Mouse (Mus musculus): ENCODE measurements around the gene Smim11. TPM values are rescaled to one million over a fixed set of nuclear protein-coding genes. Genes with fewer than 3 reads are reported as not detected.

Gene Smim11
- total and polyA plus RNA-seq, 3 experiments = 81.5 to 84.7 TPM; not detected in 1

DNA sequence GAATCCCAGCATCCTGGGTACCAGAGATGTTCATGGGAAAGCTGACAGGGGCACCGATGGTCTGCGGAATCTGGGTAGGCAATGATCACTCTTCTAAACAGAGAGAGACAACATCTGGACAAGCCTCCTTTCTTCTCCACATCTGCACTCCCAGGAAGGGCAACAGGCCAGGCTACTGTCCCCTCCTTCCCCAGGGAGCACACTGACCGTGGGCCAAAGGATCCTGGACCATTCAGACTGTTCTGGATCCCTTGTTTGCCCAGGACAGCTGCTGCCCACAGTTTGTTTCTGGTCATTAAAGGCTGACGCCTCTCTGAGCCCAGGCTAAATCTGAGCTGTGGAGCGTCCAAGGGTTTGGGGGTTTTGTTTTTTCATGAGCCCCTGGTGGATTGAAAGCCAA is 18.4 kb upstream of the Smim11 start:
- peaks cover 0 to 3% of the 10 kb centered on the region in 2 experiments; a peak in 1 of 4 replicates for H3K27me3 ChIP-seq (ENCODE audit: control insufficient read depth in 1 of 2, insufficient read depth in 2 of 2, low read length in 2 of 2)
- H3K27ac ChIP-seq (ENCODE audit: control insufficient read depth, low read depth, low read length) = no peak overlapping the region
- no peak for DNase-seq (ENCODE audit: low read depth, low spot score)
- H3K9me3 ChIP-seq (replicated peaks; ENCODE audit: insufficient read depth, low read length) = no peaks in the 10 kb centered on the region
- no peaks in the 10 kb centered on the region for H3K36me3 ChIP-seq (ENCODE audit: control insufficient read depth in 1 of 2, insufficient read depth in 2 of 2, low read length in 2 of 2)
- no peaks in the 10 kb centered on the region for H3K79me2 ChIP-seq (ENCODE audit: control insufficient read depth, insufficient read depth, low read length, poor library complexity)
- TF ChIP-seq ZNF384 (IDR thresholded peaks at IDR 0.05; ENCODE audit: low read depth, low read length) = no peak
- TF ChIP-seq E2F4 (IDR thresholded peaks at IDR 0.05; ENCODE audit: borderline replicate concordance, low read depth, low read length) = no peak
- TF ChIP-seq MEF2A (IDR thresholded peaks at IDR 0.05; ENCODE audit: extremely low read depth, insufficient replicate concordance, low read depth, low read length, poor library complexity, severe bottlenecking) = no peak
- no peak for TF ChIP-seq ZC3H11A (IDR thresholded peaks at IDR 0.05; ENCODE audit: low read depth, low read length)
- no peak for TF ChIP-seq POLR2AphosphoS2 (IDR thresholded peaks at IDR 0.05; ENCODE audit: low read length)
- no peak for TF ChIP-seq USF1 (IDR thresholded peaks at IDR 0.05; ENCODE audit: low read depth, low read length)
- no peak for TF ChIP-seq SIN3A (IDR thresholded peaks at IDR 0.05; ENCODE audit: low read length)
- TF ChIP-seq MYC (IDR thresholded peaks at IDR 0.05; ENCODE audit: low read depth, low read length) = no peak
- no peak overlapping the region for H3K9ac ChIP-seq (ENCODE audit: control insufficient read depth, low read depth, low read length, poor library complexity, severe bottlenecking)
- no peaks in the 10 kb centered on the region for H3K4me1 ChIP-seq (ENCODE audit: control insufficient read depth in 1 of 2, insufficient read depth in 2 of 2, low read length in 2 of 2)
- no peak overlapping the region for H3K4me3 ChIP-seq (ENCODE audit: control insufficient read depth in 1 of 2, insufficient read depth in 1 of 2, low read depth in 2 of 2, low read length in 2 of 2)

DNA sequence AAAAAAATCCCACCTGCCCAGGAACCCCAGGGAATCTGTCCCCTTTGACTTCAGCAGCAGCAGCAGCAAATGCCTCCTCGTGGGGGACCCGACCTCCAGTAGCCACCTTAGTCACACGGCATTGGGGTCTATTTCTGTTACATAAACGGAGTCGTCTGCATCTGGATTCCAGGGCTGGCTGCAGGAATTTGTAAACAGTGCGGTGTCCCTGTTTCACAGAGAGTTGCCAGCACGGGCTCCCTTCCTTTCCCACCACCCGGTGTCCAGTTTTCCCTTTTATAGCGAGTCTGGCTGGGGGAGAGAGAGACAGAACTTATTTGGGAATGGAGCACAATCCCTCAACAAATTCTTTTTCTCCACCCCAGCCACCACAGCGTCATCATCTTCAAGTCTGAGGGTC is 16.0 kb upstream of the Smim11 start:
- no peaks in the 10 kb centered on the region for H3K79me2 ChIP-seq (ENCODE audit: control insufficient read depth, insufficient read depth, low read length, poor library complexity)
- no peaks in the 10 kb centered on the region for H3K4me1 ChIP-seq (ENCODE audit: control insufficient read depth in 1 of 2, insufficient read depth in 2 of 2, low read length in 2 of 2)
- H3K27ac ChIP-seq (ENCODE audit: control insufficient read depth, low read depth, low read length) = no peak overlapping the region
- H3K4me3 ChIP-seq (ENCODE audit: control insufficient read depth in 1 of 2, insufficient read depth in 1 of 2, low read depth in 2 of 2, low read length in 2 of 2) = no peak overlapping the region
- DNase-seq (ENCODE audit: low read depth, low spot score) = no peak
- TF ChIP-seq RAD21 (IDR thresholded peaks at IDR 0.05; ENCODE audit: low read depth, low read length) = no peak
- no peak for TF ChIP-seq USF1 (IDR thresholded peaks at IDR 0.05; ENCODE audit: low read depth, low read length)
- no peak for TF ChIP-seq CHD1 (IDR thresholded peaks at IDR 0.05; ENCODE audit: low read depth, low read length)
- no peaks in the 10 kb centered on the region for H3K9me3 ChIP-seq (replicated peaks; ENCODE audit: insufficient read depth, low read length)
- H3K9ac ChIP-seq (ENCODE audit: control insufficient read depth, low read depth, low read length, poor library complexity, severe bottlenecking) = no peak overlapping the region
- peaks cover 2 to 3% of the 10 kb centered on the region in 2 experiments; a peak in 3 of 4 replicates for H3K27me3 ChIP-seq (ENCODE audit: control insufficient read depth in 1 of 2, insufficient read depth in 2 of 2, low read length in 2 of 2)
- H3K36me3 ChIP-seq (ENCODE audit: control insufficient read depth in 1 of 2, insufficient read depth in 2 of 2, low read length in 2 of 2) = no peaks in the 10 kb centered on the region

- TF ChIP-seq SMC3 (IDR thresholded peaks at IDR 0.05; ENCODE audit: low read depth, low read length) (peak; percentile 92), JUND (IDR thresholded peaks at IDR 0.05; ENCODE audit: low read depth, low read length) (0 out of 2 replicates have a peak, but pooled peaks have one; percentile 13), EP300 (IDR thresholded peaks at IDR 0.05; ENCODE audit: low read depth in 1 of 2, low read length in 2 of 2) (no peak), ZC3H11A (IDR thresholded peaks at IDR 0.05; ENCODE audit: low read depth, low read length) (peak; percentile 77), KAT2A (conservative IDR thresholded peaks at IDR 0.05; ENCODE audit: low read depth, low read length) (no peak), HCFC1 (IDR thresholded peaks at IDR 0.05; ENCODE audit: low read depth, low read length) (no peak), CTCF (IDR thresholded peaks at IDR 0.05 in 2 of 3, conservative IDR thresholded peaks at IDR 0.05 in 1 of 3; ENCODE audit: control insufficient read depth in 1 of 3, insufficient read depth in 1 of 3, low read depth in 2 of 3, low read length in 3 of 3, poor library complexity in 1 of 3, severe bottlenecking in 1 of 3) (peak; percentile 82 to 88 (median 82)), RAD21 (IDR thresholded peaks at IDR 0.05; ENCODE audit: low read depth, low read length) (peak; percentile 78), BHLHE40 (IDR thresholded peaks at IDR 0.05; ENCODE audit: borderline replicate concordance, low read depth, low read length) (no peak)
- Histone ChIP-seq H3K4me1 (ENCODE audit: control insufficient read depth in 1 of 2, insufficient read depth in 2 of 2, low read length in 2 of 2) (no peaks in the 10 kb centered on the region), H3K9me3 (replicated peaks; ENCODE audit: insufficient read depth, low read length) (no peaks in the 10 kb centered on the region), H3K27ac (ENCODE audit: control insufficient read depth, low read depth, low read length) (no peak overlapping the region), H3K9ac (ENCODE audit: control insufficient read depth, low read depth, low read length, poor library complexity, severe bottlenecking) (no peak overlapping the region), H3K79me2 (ENCODE audit: control insufficient read depth, insufficient read depth, low read length, poor library complexity) (no peaks in the 10 kb centered on the region), H3K4me3 (ENCODE audit: control insufficient read depth in 1 of 2, insufficient read depth in 1 of 2, low read depth in 2 of 2, low read length in 2 of 2) (no peak overlapping the region), H3K27me3 (ENCODE audit: control insufficient read depth in 1 of 2, insufficient read depth in 2 of 2, low read length in 2 of 2) (peaks cover 2 to 4% of the 10 kb centered on the region in 2 experiments; a peak in 3 of 4 replicates), H3K36me3 (ENCODE audit: control insufficient read depth in 1 of 2, insufficient read depth in 2 of 2, low read length in 2 of 2) (no peaks in the 10 kb centered on the region)
- peak; percentile 76 for DNase-seq (ENCODE audit: low read depth, low spot score)
Measured at GRCm38 (mm10) chr16:92286609-92287008, 14.5 kb upstream of the Smim11 start.

Measured in MEL (cell line).